Mouse (Mus musculus) liver, adult (tissue): Measurements from ENCODE around the gene Fermt1.

Source experiments
- GATA4 ChIP-seq: IDR thresholded peaks from 2 replicates; pipeline ENCODE4 v1.6.1; 2014; ENCODE audit warnings: mild to moderate bottlenecking, low read length; ENCODE audit not compliant: insufficient replicate concordance

Fermt1 gene

DNA sequence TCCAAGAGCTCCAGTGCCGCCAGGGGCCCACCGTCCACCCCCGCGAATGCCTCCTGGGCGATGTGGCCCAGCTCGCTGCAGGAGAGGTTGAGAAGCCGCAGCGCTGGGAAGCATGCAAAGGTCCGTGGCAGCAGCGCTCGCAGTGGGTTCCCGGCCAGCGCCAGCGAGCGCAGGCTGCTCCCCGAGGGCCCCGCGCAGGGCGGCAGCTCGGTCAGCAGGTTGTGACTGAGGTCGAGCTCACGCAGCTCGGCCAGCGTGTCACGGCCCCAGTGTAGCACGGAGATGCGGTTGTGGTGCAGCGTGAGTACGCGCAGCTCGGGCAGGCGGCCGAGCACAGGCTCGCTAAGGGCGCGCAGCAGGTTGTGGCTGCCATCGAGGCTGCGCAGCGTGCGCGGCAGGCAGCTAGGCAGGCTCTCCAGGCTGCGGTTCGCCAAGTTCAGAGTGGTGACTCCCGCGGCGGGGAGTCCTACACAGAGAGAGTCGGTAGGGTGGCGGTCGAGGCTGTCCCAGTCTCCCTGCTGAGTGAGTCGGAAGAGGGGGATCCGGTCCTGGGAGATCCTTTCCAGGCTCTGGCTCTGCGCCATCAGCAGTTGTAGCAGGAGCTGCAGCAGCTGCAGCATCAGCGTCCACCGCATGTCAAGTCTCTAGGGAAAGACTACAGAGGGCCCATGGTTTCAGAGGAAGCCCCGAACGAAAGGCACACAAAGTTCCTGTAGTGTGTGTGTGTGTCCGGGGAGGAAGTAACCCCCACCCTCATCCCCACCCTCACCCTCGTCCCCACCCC lies 66.3 kb downstream of the Fermt1 start:
- TF ChIP-seq GATA4: no peak

DNA sequence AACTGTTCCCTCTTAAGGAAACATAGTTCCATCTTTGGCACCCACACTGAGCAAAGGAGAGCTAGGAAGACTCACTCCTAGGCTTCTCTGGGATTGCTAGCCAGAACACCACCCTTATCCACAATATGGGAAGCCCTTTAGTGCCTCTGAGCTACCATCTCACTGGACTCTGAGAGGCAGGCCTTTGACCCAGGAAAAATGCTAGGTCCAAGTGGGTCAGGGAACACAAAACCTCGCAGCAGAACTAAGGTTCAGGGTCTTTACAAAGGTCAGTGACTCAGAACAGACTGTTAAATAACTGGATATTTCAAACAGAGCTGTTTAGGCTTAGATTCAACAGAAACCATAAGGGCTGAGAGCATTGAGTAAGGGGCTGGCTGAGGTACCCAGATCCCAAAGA lies 68.7 kb downstream of the Fermt1 start:
- TF ChIP-seq GATA4: no peak

DNA sequence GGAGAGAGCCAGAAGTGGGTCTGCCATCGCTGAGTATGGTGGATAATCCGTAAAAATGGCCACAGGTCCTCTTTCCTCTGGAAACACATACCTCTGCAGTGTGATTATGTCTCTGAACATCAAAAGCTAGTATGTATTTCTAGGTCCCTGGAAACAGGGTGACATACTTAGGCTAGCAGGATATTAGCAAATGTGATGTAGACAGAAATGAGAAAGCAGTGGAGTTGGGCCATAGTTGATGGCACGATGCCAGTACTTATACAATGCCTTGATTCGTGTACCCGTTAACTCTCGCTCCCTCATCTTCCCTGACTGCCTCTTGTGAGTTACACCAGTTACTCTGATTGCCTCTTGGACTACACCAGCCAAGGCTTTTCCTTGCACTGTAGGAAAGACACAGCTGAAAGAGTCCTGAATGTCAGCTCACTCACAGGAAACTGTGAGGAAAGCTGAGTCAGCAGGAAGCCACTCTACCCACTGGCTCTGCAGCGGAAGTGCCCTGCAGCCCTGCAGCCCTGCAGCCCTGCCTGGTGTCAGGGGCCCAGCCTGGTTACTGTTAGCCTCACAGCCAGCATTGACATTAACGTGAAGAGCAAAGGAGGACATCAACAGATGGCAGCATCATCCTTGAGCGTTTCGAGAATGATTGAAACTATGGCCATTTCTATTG lies 71.9 kb downstream of the Fermt1 start:
- no peak for TF ChIP-seq GATA4

DNA sequence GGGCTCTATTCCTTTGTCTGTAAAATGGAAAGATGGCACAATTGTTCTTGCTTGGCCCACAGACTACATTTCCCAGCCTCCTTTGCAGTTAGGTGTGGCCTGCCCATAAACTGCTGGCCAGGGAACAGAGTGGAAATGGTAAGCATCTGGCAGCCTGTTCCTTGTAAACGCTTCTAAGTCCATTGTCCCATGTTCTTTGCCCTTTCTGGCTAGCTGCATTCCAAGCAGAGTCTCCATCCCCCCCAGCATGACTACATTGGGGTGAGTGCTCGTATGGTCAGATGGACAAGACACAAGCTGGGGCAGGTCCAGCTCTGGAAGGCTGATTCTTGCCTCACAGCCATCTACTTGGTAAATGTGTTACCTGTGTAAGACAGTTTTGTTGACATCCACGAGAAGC lies 74.0 kb downstream of the Fermt1 start:
- TF ChIP-seq GATA4: no peak

DNA sequence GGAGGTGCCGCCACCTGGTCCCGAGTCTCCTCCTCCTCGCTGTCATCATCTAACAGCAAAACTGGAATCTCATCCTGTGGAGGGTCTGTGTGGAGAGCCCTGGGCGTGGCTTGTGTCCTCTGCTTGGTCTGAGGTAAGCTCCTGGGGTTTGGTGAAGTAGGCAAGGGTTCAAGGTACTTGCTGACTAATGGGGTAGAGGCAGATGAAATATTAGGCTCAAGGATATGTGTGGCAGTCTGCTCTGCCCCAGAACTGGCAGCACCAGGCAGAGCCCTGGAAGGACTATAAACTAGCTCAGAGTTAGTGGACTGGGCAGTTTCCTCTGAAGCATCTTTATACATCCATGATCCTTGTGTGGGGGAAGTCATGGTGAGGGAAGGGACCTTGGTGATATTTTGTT lies 75.4 kb downstream of the Fermt1 start:
- TF ChIP-seq GATA4: no peak

DNA sequence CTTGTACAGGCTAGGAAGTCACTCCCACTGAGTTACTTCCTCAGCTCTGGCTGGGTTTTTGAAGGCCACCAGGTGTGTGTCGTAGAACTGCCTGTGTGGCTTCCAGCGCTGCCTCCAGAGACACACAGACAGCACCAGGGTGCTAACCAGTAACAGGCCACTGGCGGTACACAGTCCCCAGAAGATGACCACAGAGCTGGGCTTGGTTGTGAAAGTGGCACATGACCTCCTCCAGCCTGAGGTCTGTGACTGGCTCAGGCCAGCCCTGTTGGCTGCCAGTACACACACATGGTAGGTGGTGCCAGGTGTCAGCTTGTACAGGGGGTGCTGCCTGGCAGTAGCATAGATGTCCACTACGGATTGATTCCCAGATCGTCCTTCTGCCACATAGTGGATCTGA lies 76.0 kb downstream of the Fermt1 start:
- TF ChIP-seq GATA4: no peak

GRCm38 (mm10) chr2:132867521-132867920 lies 78.2 kb downstream of the Fermt1 start:
- TF ChIP-seq GATA4: no peak

GRCm38 (mm10) chr2:132863325-132863724 lies 82.4 kb downstream of the Fermt1 start:
- no peak for TF ChIP-seq GATA4

- TF ChIP-seq GATA4: no peak
These were observed 84.2 kb downstream of the Fermt1 start for GRCm38 (mm10) chr2:132861456-132861855.

DNA sequence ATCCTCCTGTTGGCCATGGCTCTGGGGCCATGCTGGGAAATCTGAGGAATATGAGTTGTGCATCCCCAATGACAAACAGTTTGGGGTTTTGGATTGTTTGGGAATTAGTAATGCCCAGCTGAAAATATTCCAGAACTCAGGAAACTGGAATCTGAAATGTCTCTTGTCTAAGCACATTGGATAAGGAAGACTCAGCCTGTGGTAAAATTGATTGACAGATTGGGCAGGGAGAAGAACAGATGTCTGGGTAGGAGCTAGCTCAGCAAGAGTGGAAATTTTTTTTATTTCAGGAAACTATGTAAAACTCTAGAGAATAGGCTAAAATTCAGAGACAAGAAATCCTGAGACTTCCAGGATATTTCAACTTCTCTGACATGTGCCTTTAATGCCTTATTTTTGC lies 85.3 kb downstream of the Fermt1 start:
- no peak for TF ChIP-seq GATA4

DNA sequence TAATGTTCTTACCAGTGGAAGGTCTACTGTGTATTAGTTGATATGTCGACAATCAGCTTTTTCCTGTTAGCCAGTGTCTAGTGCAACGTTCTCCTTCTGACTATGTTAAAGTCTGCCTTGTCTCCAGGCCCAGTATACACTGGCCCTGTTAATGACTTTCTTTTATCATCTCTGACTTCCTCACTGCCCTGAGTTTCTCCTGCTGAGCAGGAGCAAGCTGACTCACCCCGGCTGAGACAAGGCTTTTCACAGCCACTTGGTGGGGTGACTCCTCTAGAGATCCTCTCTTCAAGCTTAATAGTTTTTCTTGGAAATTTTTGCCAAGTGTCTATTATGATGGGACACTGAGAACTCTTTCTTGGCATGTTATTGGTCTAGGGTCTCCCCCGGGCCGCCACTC lies 89.4 kb downstream of the Fermt1 start:
- no peak for TF ChIP-seq GATA4
